Mouse (Mus musculus) c-Kit-negative CD71-positive TER-119-positive erythroid progenitor cells, embryonic 14.5 days (primary cell): ENCODE results near the gene Tpi1.

Experiments
- DNase-seq: peaks from one replicate; pipeline ENCODE4 v3.0.0-alpha.2; 2013; ENCODE audit warnings: low read depth, low spot score

Tpi1 gene

GRCm38 (mm10) chr6:124813933-124814332, at the start of gene Tpi1:
TSS of gene Tpi1 (minus strand) at chr6:124814296.
- DNase-seq: peak; percentile 66

- no peak for DNase-seq
Measured at GRCm38 (mm10) chr6:124863125-124863657, 49.1 kb upstream of the Tpi1 start.

- no peak for DNase-seq
Measured at GRCm38 (mm10) chr6:124862406-124863124, 48.5 kb upstream of the Tpi1 start.

- no peak for DNase-seq
Measured at GRCm38 (mm10) chr6:124861802-124862201, 47.7 kb upstream of the Tpi1 start.

GRCm38 (mm10) chr6:124861266-124861665, 47.2 kb upstream of the Tpi1 start:
- DNase-seq: no peak

GRCm38 (mm10) chr6:124860511-124860910, 46.4 kb upstream of the Tpi1 start:
- DNase-seq: no peak

- no peak for DNase-seq
Measured at GRCm38 (mm10) chr6:124859725-124860124, 45.6 kb upstream of the Tpi1 start.

GRCm38 (mm10) chr6:124858561-124859318, 44.6 kb upstream of the Tpi1 start:
- no peak for DNase-seq

- no peak for DNase-seq
Measured at GRCm38 (mm10) chr6:124857840-124858530, 43.9 kb upstream of the Tpi1 start.

GRCm38 (mm10) chr6:124856916-124857839, 43.1 kb upstream of the Tpi1 start, which contains the start of gene P3h3:
TSS of gene P3h3 (minus strand) at chr6:124857752.
- no peak for DNase-seq

GRCm38 (mm10) chr6:124856321-124856720, 42.2 kb upstream of the Tpi1 start:
- DNase-seq: no peak

- DNase-seq: no peak
Measured at GRCm38 (mm10) chr6:124854647-124855046, 40.6 kb upstream of the Tpi1 start.

- no peak for DNase-seq
Measured at GRCm38 (mm10) chr6:124850535-124850934, 36.4 kb upstream of the Tpi1 start.

- DNase-seq: peak; percentile 65
Measured at GRCm38 (mm10) chr6:124847305-124847704, 33.2 kb upstream of the Tpi1 start.

- no peak for DNase-seq
Measured at GRCm38 (mm10) chr6:124840241-124841167, 26.4 kb upstream of the Tpi1 start, which contains the start of gene Gnb3. TSS of gene Gnb3 (minus strand) at chr6:124840275.

GRCm38 (mm10) chr6:124839805-124840204, 25.7 kb upstream of the Tpi1 start:
- DNase-seq: no peak

GRCm38 (mm10) chr6:124836411-124836810, 22.3 kb upstream of the Tpi1 start:
- no peak for DNase-seq

GRCm38 (mm10) chr6:124835531-124835930, 21.4 kb upstream of the Tpi1 start:
- DNase-seq: no peak

- no peak for DNase-seq
Measured at GRCm38 (mm10) chr6:124834512-124835081, 20.5 kb upstream of the Tpi1 start.
